Comparison of ENCODE assay signal across 8 mouse cellular contexts in genomic region chr17:35029691-35030532, GRCm38 (mm10). TPM values are rescaled to one million over a fixed set of nuclear protein-coding genes. Genes with fewer than 3 reads are reported as not detected.
A peak's percentile ranks its signal among the peaks of the same experiment; 100 is the strongest.
DNase-seq lines count a peak whose midpoint lies in the region; ATAC-seq and TF ChIP-seq lines count a peak whose summit lies in the region.

No protein-coding gene starts in this region.

- no peak; the same call in 1 of the 2 replicates for TF ChIP-seq RAD21 in MEL (IDR thresholded peaks at IDR 0.05; ENCODE audit: low read depth, low read length)

- no peak for ATAC-seq in hindbrain, embryonic 12.5 days (ENCODE audit: low FRiP score)
- peak; percentile 78 for ATAC-seq in megakaryocyte, adult 5-6 weeks (ENCODE audit: poor library complexity, severe bottlenecking)

- H3K27me3 ChIP-seq in heart, embryonic 10.5 days (ENCODE audit: insufficient read depth, poor library complexity, severe bottlenecking): peaks cover 7% of the 10 kb centered on the region; the same call in 1 of the 2 replicates
- no peaks in the 10 kb centered on the region for H3K27me3 ChIP-seq in MEL (ENCODE audit: control insufficient read depth in 1 of 2, insufficient read depth in 2 of 2, low read length in 2 of 2)
- H3K27me3 ChIP-seq in hindbrain, embryonic 12.5 days: no peaks in the 10 kb centered on the region
- no peaks in the 10 kb centered on the region for H3K27me3 ChIP-seq in splenic B cell, adult 2 months (ENCODE audit: control insufficient read depth, insufficient read depth, low read length, poor library complexity, severe bottlenecking)

- no peak for TF ChIP-seq EP300 in MEL (IDR thresholded peaks at IDR 0.05; ENCODE audit: low read depth in 1 of 2, low read length in 2 of 2)

- H3K4me3 ChIP-seq in heart, embryonic 10.5 days: no peak overlapping the region
- H3K4me3 ChIP-seq in MEL (ENCODE audit: control insufficient read depth in 1 of 2, insufficient read depth in 1 of 2, low read depth in 2 of 2, low read length in 2 of 2): no peak overlapping the region
- no peak overlapping the region for H3K4me3 ChIP-seq in hindbrain, embryonic 12.5 days

- WGBS in heart, embryonic 10.5 days: 40% methylated on average over 19 of the region's 19 CpGs
- WGBS in hindbrain, embryonic 12.5 days: 25% methylated on average over 19 of the region's 19 CpGs

- H3K79me2 ChIP-seq in MEL (ENCODE audit: control insufficient read depth, insufficient read depth, low read length, poor library complexity): peaks cover 20% of the 10 kb centered on the region

- DNase-seq in heart, embryonic 10.5 days (ENCODE audit: low spot score): no peak
- DNase-seq in heart, postnatal 36 days: no peak
- DNase-seq in MEL (ENCODE audit: low read depth, low spot score): peak; percentile 34
- DNase-seq in splenic B cell, adult 2 months (ENCODE audit: low read depth, low spot score): peak; percentile 63
- DNase-seq in frontal cortex, postnatal 36 days (ENCODE audit: low spot score in 2 of 2): no peak
- DNase-seq in cerebellum, adult 8-10 months: no peak

- no peaks in the 10 kb centered on the region for H3K9me3 ChIP-seq in heart, embryonic 10.5 days
- no peaks in the 10 kb centered on the region for H3K9me3 ChIP-seq in MEL (replicated peaks; ENCODE audit: insufficient read depth, low read length)
- H3K9me3 ChIP-seq in hindbrain, embryonic 12.5 days (replicated peaks): no peaks in the 10 kb centered on the region

- H3K4me2 ChIP-seq in hindbrain, embryonic 12.5 days (replicated peaks): peak overlapping the region; percentile 40

- no peak overlapping the region for H3K9ac ChIP-seq in MEL (ENCODE audit: control insufficient read depth, low read depth, low read length, poor library complexity, severe bottlenecking)
- peak overlapping the region; percentile 47 for H3K9ac ChIP-seq in hindbrain, embryonic 12.5 days

- intact Hi-C loops in heart, postnatal 36 days (cut with DNase I): no loop called here

- H3K36me3 ChIP-seq in heart, embryonic 10.5 days: no peaks in the 10 kb centered on the region
- peaks cover 0 to 22% of the 10 kb centered on the region in 2 experiments; a peak in 2 of 4 replicates for H3K36me3 ChIP-seq in MEL (ENCODE audit: control insufficient read depth in 1 of 2, insufficient read depth in 2 of 2, low read length in 2 of 2)
- H3K36me3 ChIP-seq in hindbrain, embryonic 12.5 days: no peaks in the 10 kb centered on the region
- H3K36me3 ChIP-seq in splenic B cell, adult 2 months (ENCODE audit: control insufficient read depth, insufficient read depth, low read length, poor library complexity, severe bottlenecking): no peaks in the 10 kb centered on the region

- H3K4me1 ChIP-seq in heart, embryonic 10.5 days: peaks cover 42% of the 10 kb centered on the region
- peaks cover 3 to 27% of the 10 kb centered on the region in 2 experiments; a peak in 3 of 4 replicates for H3K4me1 ChIP-seq in MEL (ENCODE audit: control insufficient read depth in 1 of 2, insufficient read depth in 2 of 2, low read length in 2 of 2)
- peaks cover 27% of the 10 kb centered on the region for H3K4me1 ChIP-seq in hindbrain, embryonic 12.5 days

- H3K27ac ChIP-seq in heart, embryonic 10.5 days: peak overlapping the region; percentile 42; the same call in 1 of the 2 replicates
- H3K27ac ChIP-seq in MEL (ENCODE audit: control insufficient read depth, low read depth, low read length): no peak overlapping the region
- H3K27ac ChIP-seq in hindbrain, embryonic 12.5 days: peak overlapping the region; percentile 19; the same call in 1 of the 2 replicates

- TF ChIP-seq POLR2A in MEL (IDR thresholded peaks at IDR 0.05; ENCODE audit: control insufficient read depth in 1 of 2, insufficient read depth in 1 of 2, low read depth in 1 of 2, low read length in 2 of 2, poor library complexity in 1 of 2): no peak

- peak in 2 of 3 experiments; percentile 32 to 35; a peak in 4 of 6 replicates for TF ChIP-seq CTCF in MEL (IDR thresholded peaks at IDR 0.05 in 2 of 3, conservative IDR thresholded peaks at IDR 0.05 in 1 of 3; ENCODE audit: control insufficient read depth in 1 of 3, insufficient read depth in 1 of 3, low read depth in 2 of 3, low read length in 3 of 3, poor library complexity in 1 of 3, severe bottlenecking in 1 of 3)

TF ChIP-seq in MEL, 35 proteins besides CTCF, POLR2A, EP300 and RAD21:
- TF ChIP-seq MYB (IDR thresholded peaks at IDR 0.05; ENCODE audit: low read depth, low read length) (no peak), MAFK (IDR thresholded peaks at IDR 0.05; ENCODE audit: borderline replicate concordance, low read depth, low read length) (no peak), ELF1 (IDR thresholded peaks at IDR 0.05; ENCODE audit: low read depth, low read length) (no peak), KAT2A (conservative IDR thresholded peaks at IDR 0.05; ENCODE audit: low read depth, low read length) (no peak), SIN3A (IDR thresholded peaks at IDR 0.05; ENCODE audit: low read length) (no peak), GATA1 (IDR thresholded peaks at IDR 0.05; ENCODE audit: low read depth, low read length) (no peak), SMC3 (IDR thresholded peaks at IDR 0.05; ENCODE audit: low read depth, low read length) (peak; percentile 29; the same call in 1 of the 2 replicates), MAX (IDR thresholded peaks at IDR 0.05; ENCODE audit: low read length) (no peak)

RNA-seq across cellular contexts. Expression of gene Sapcd1, which starts 2.1 kb away (rescaled TPM):
- 3.3 and 4.0 TPM in 2 replicates for polyA plus RNA-seq in heart, embryonic 10.5 days (2016; fragmentation: Nextera tagmentation; extraction: Ambion mirVana)
- total RNA-seq in heart, postnatal 36 days (2021): not detected
- 161 and 164 TPM in 2 replicates for total RNA-seq in MEL (2012; rRNA removed)
- polyA plus RNA-seq in MEL (2012; ENCODE audit: insufficient read depth in 1 of 2, insufficient read length in 2 of 2, low read depth in 1 of 2, low replicate concordance in 2 of 2, missing spikeins in 1 of 2): 100 to 1,000 TPM in 1 of 2 experiments, not detected in 1; 124 TPM
- 2.4 and 3.6 TPM in 2 replicates for polyA plus RNA-seq in hindbrain, embryonic 12.5 days (2016; fragmentation: Nextera tagmentation; extraction: Ambion mirVana)
- total RNA-seq in megakaryocyte, adult 5-6 weeks (2015): 1.4 and 1.5 TPM in 2 replicates
- 0.22 TPM in 1 of 2 replicates, not detected in the other for total RNA-seq in megakaryocyte, adult 5-6 weeks (2017)

RNA-seq across cellular contexts. Expression of gene Vwa7, which starts 13.5 kb away (rescaled TPM):
- polyA plus RNA-seq in heart, embryonic 10.5 days (2016; fragmentation: Nextera tagmentation; extraction: Ambion mirVana): 0.26 and 0.34 TPM in 2 replicates
- 1 to 10 TPM; 8.4 to 9.3 TPM for total RNA-seq in heart, postnatal 36 days (2021)
- 9.7 and 10.4 TPM in 2 replicates for total RNA-seq in MEL (2012; rRNA removed)
- 1 to 10 TPM in 1 of 2 experiments, not detected in 1; 9.8 TPM for polyA plus RNA-seq in MEL (2012; ENCODE audit: insufficient read depth in 1 of 2, insufficient read length in 2 of 2, low read depth in 1 of 2, low replicate concordance in 2 of 2, missing spikeins in 1 of 2)
- 0.12 and 0.20 TPM in 2 replicates for polyA plus RNA-seq in hindbrain, embryonic 12.5 days (2016; fragmentation: Nextera tagmentation; extraction: Ambion mirVana)
- total RNA-seq in megakaryocyte, adult 5-6 weeks (2015): 0.07 TPM in 1 of 2 replicates, not detected in the other
- total RNA-seq in megakaryocyte, adult 5-6 weeks (2017): 0.11 TPM in 1 of 2 replicates, not detected in the other

RNA-seq across cellular contexts. Expression of gene Msh5, which starts 16.6 kb away (rescaled TPM):
- polyA plus RNA-seq in heart, embryonic 10.5 days (2016; fragmentation: Nextera tagmentation; extraction: Ambion mirVana): 3.9 and 5.4 TPM in 2 replicates
- under 1 TPM; 0.25 to 0.70 TPM for total RNA-seq in heart, postnatal 36 days (2021)
- 17.9 and 26.3 TPM in 2 replicates for total RNA-seq in MEL (2012; rRNA removed)
- 10 to 100 TPM in 1 of 2 experiments, not detected in 1; 29.0 TPM for polyA plus RNA-seq in MEL (2012; ENCODE audit: insufficient read depth in 1 of 2, insufficient read length in 2 of 2, low read depth in 1 of 2, low replicate concordance in 2 of 2, missing spikeins in 1 of 2)
- 3.0 and 3.1 TPM in 2 replicates for polyA plus RNA-seq in hindbrain, embryonic 12.5 days (2016; fragmentation: Nextera tagmentation; extraction: Ambion mirVana)
- 7.4 and 7.5 TPM in 2 replicates for total RNA-seq in megakaryocyte, adult 5-6 weeks (2015)
- 3.6 and 6.3 TPM in 2 replicates for total RNA-seq in megakaryocyte, adult 5-6 weeks (2017)

RNA-seq across cellular contexts. Expression of gene Clic1, which starts 19.9 kb away (rescaled TPM):
- polyA plus RNA-seq in heart, embryonic 10.5 days (2016; fragmentation: Nextera tagmentation; extraction: Ambion mirVana): 374 and 380 TPM in 2 replicates
- total RNA-seq in heart, postnatal 36 days (2021): 10 to 100 TPM; 41.7 to 44.0 TPM
- 285 and 333 TPM in 2 replicates for total RNA-seq in MEL (2012; rRNA removed)
- polyA plus RNA-seq in MEL (2012; ENCODE audit: insufficient read depth in 1 of 2, insufficient read length in 2 of 2, low read depth in 1 of 2, low replicate concordance in 2 of 2, missing spikeins in 1 of 2): 100 to 1,000 TPM; 309 to 335 TPM
- 157 and 159 TPM in 2 replicates for polyA plus RNA-seq in hindbrain, embryonic 12.5 days (2016; fragmentation: Nextera tagmentation; extraction: Ambion mirVana)
- total RNA-seq in megakaryocyte, adult 5-6 weeks (2015): 415 and 463 TPM in 2 replicates
- 386 and 405 TPM in 2 replicates for total RNA-seq in megakaryocyte, adult 5-6 weeks (2017)

RNA-seq across cellular contexts. Expression of gene Ddah2, which starts 28.9 kb away (rescaled TPM):
- 192 and 290 TPM in 2 replicates for polyA plus RNA-seq in heart, embryonic 10.5 days (2016; fragmentation: Nextera tagmentation; extraction: Ambion mirVana)
- total RNA-seq in heart, postnatal 36 days (2021): 10 to 100 TPM; 27.5 to 27.6 TPM
- total RNA-seq in MEL (2012; rRNA removed): 9.9 and 11.1 TPM in 2 replicates
- polyA plus RNA-seq in MEL (2012; ENCODE audit: insufficient read depth in 1 of 2, insufficient read length in 2 of 2, low read depth in 1 of 2, low replicate concordance in 2 of 2, missing spikeins in 1 of 2): 1 to 10 TPM in 1 of 2 experiments, not detected in 1; 8.6 TPM
- 512 and 517 TPM in 2 replicates for polyA plus RNA-seq in hindbrain, embryonic 12.5 days (2016; fragmentation: Nextera tagmentation; extraction: Ambion mirVana)
- 2.2 and 3.1 TPM in 2 replicates for total RNA-seq in megakaryocyte, adult 5-6 weeks (2015)
- total RNA-seq in megakaryocyte, adult 5-6 weeks (2017): 1.2 and 2.7 TPM in 2 replicates

Comparison
In these comparisons a context has a peak if more than half of its experiments do, and no peak if none do; other contexts are left out.
1. DNase-seq: peak in MEL (single experiment) and splenic B cell, adult 2 months (single experiment); none in heart, embryonic 10.5 days (single experiment), heart, postnatal 36 days (0 of 2), frontal cortex, postnatal 36 days (0 of 2) and cerebellum, adult 8-10 months (single experiment).
2. RNA of gene Sapcd1, which starts 2.1 kb away (total RNA-seq): 161 to 164 TPM in MEL; 0.22 to 1.5 TPM in megakaryocyte, adult 5-6 weeks and not detected in heart, postnatal 36 days; every median in the first group is over 10 times any median in the second.